Comparison of ENCODE assay signal across 8 mouse cellular contexts in genomic region chr8:123411781-123412327, GRCm38 (mm10). TPM values are rescaled to one million over a fixed set of nuclear protein-coding genes. Genes with fewer than 3 reads are reported as not detected.
DNase-seq lines count a peak whose midpoint lies in the region; ATAC-seq and TF ChIP-seq lines count a peak whose summit lies in the region.

No protein-coding gene starts in this region.

- no peaks in the 10 kb centered on the region for H3K36me3 ChIP-seq in kidney, embryonic 15.5 days
- H3K36me3 ChIP-seq in forebrain, embryonic 13.5 days (ENCODE audit: poor library complexity, severe bottlenecking) = peaks cover 2% of the 10 kb centered on the region
- H3K36me3 ChIP-seq in liver, postnatal 0 days (replicated peaks; ENCODE audit: insufficient read depth, low read length) = no peaks in the 10 kb centered on the region

- no peak overlapping the region for H3K9ac ChIP-seq in kidney, embryonic 15.5 days
- H3K9ac ChIP-seq in forebrain, embryonic 13.5 days = peak overlapping the region; percentile 100
- H3K9ac ChIP-seq in liver, postnatal 0 days (replicated peaks) = no peak overlapping the region

- TF ChIP-seq EP300 in liver, postnatal 0 days (IDR thresholded peaks at IDR 0.05; ENCODE audit: low read depth) = no peak

- DNase-seq in kidney, adult 18-20 months = no peak
- peak; percentile 84 for DNase-seq in R1 (ENCODE audit: low read depth, low spot score)
- DNase-seq in liver, postnatal 0 days = no peak
- no peak for DNase-seq in left cerebral cortex, postnatal 36 days (ENCODE audit: low spot score in 2 of 2)
- DNase-seq in embryo, embryonic 9.5 days (ENCODE audit: extremely low spot score) = no peak
- no peak for DNase-seq in ovary, postnatal 10 days (ENCODE audit: low spot score)

- WGBS in kidney, embryonic 15.5 days = 6% methylated on average over 16 of the region's 16 CpGs
- under 1% methylated on average over 16 of the region's 16 CpGs for WGBS in forebrain, embryonic 13.5 days
- 10% methylated on average over 16 of the region's 16 CpGs for WGBS in liver, postnatal 0 days (ENCODE audit: insufficient replicate concordance)

- no peak for ATAC-seq in kidney, embryonic 15.5 days (replicated peaks; ENCODE audit: low FRiP score)
- peak; percentile 41 for ATAC-seq in forebrain, embryonic 13.5 days
- no peak for ATAC-seq in liver, postnatal 0 days

- peaks cover 29% of the 10 kb centered on the region for H3K4me1 ChIP-seq in kidney, embryonic 15.5 days
- H3K4me1 ChIP-seq in forebrain, embryonic 13.5 days = peaks cover 62% of the 10 kb centered on the region
- H3K4me1 ChIP-seq in liver, postnatal 0 days (ENCODE audit: insufficient read depth) = peaks cover 41% of the 10 kb centered on the region

- H3K4me2 ChIP-seq in kidney, embryonic 15.5 days = peak overlapping the region; percentile 59
- H3K4me2 ChIP-seq in forebrain, embryonic 13.5 days = peak overlapping the region; percentile 93
- H3K4me2 ChIP-seq in liver, postnatal 0 days (ENCODE audit: low read depth, low read length) = peak overlapping the region; percentile 50

- peaks cover 72% of the 10 kb centered on the region for H3K27me3 ChIP-seq in kidney, embryonic 15.5 days
- H3K27me3 ChIP-seq in forebrain, embryonic 13.5 days = no peaks in the 10 kb centered on the region
- peaks cover 54% of the 10 kb centered on the region for H3K27me3 ChIP-seq in liver, postnatal 0 days (ENCODE audit: insufficient read depth, low read length)

- H3K27ac ChIP-seq in kidney, embryonic 15.5 days = no peak overlapping the region
- peak overlapping the region; percentile 98 for H3K27ac ChIP-seq in forebrain, embryonic 13.5 days
- no peak overlapping the region for H3K27ac ChIP-seq in liver, postnatal 0 days (ENCODE audit: low read depth)

- intact Hi-C loops in left cerebral cortex, postnatal 36 days (cut with DNase I) = loop anchor here (2.0 kb wide), 1 partner anchor 31 kb away; no protein-coding TSS in a partner anchor

- H3K9me3 ChIP-seq in kidney, embryonic 15.5 days (replicated peaks) = no peaks in the 10 kb centered on the region
- no peaks in the 10 kb centered on the region for H3K9me3 ChIP-seq in forebrain, embryonic 13.5 days (replicated peaks)
- no peaks in the 10 kb centered on the region for H3K9me3 ChIP-seq in liver, postnatal 0 days (ENCODE audit: low read length)

- no peak for TF ChIP-seq CTCF in liver, postnatal 0 days (IDR thresholded peaks at IDR 0.05; ENCODE audit: low read depth)

- H3K4me3 ChIP-seq in kidney, embryonic 15.5 days (replicated peaks) = peak overlapping the region; percentile 38
- H3K4me3 ChIP-seq in forebrain, embryonic 13.5 days = peak overlapping the region; percentile 94
- H3K4me3 ChIP-seq in liver, postnatal 0 days (ENCODE audit: low read depth, low read length) = peak overlapping the region; percentile 20; the same call in 1 of the 2 replicates

RNA-seq across cellular contexts. Expression of gene Tubb3, which starts 0.6 kb away (rescaled TPM):
- polyA plus RNA-seq in kidney, embryonic 15.5 days (2015; fragmentation: Nextera tagmentation; extraction: Ambion mirVana) = 8.0 and 22.0 TPM in 2 replicates
- polyA plus RNA-seq in forebrain, embryonic 13.5 days (2015; fragmentation: Nextera tagmentation; extraction: Ambion mirVana) = 1,305 and 1,381 TPM in 2 replicates
- polyA plus RNA-seq in liver, postnatal 0 days (2015; fragmentation: Nextera tagmentation; extraction: Ambion mirVana) = 0.20 and 0.24 TPM in 2 replicates
- total RNA-seq in left cerebral cortex, postnatal 36 days (2021) = 100 to 1,000 TPM; 399 to 458 TPM

RNA-seq across cellular contexts. Expression of gene Mc1r, which starts 4.9 kb away (rescaled TPM):
- polyA plus RNA-seq in kidney, embryonic 15.5 days (2015; fragmentation: Nextera tagmentation; extraction: Ambion mirVana) = not detected in 2 replicates
- 0.15 and 0.27 TPM in 2 replicates for polyA plus RNA-seq in forebrain, embryonic 13.5 days (2015; fragmentation: Nextera tagmentation; extraction: Ambion mirVana)
- polyA plus RNA-seq in liver, postnatal 0 days (2015; fragmentation: Nextera tagmentation; extraction: Ambion mirVana) = not detected in 2 replicates
- total RNA-seq in left cerebral cortex, postnatal 36 days (2021) = under 1 TPM in 1 of 2 experiments, not detected in 1; 0.14 TPM

RNA-seq across cellular contexts. Expression of gene Def8, which starts 11.5 kb away (rescaled TPM):
- polyA plus RNA-seq in kidney, embryonic 15.5 days (2015; fragmentation: Nextera tagmentation; extraction: Ambion mirVana) = 34.4 and 39.8 TPM in 2 replicates
- polyA plus RNA-seq in forebrain, embryonic 13.5 days (2015; fragmentation: Nextera tagmentation; extraction: Ambion mirVana) = 38.9 and 41.2 TPM in 2 replicates
- polyA plus RNA-seq in liver, postnatal 0 days (2015; fragmentation: Nextera tagmentation; extraction: Ambion mirVana) = 10.1 and 11.6 TPM in 2 replicates
- 10 to 100 TPM; 62.0 to 64.3 TPM for total RNA-seq in left cerebral cortex, postnatal 36 days (2021)

RNA-seq across cellular contexts. Expression of gene Tcf25, which starts 38.3 kb away (rescaled TPM):
- 157 and 175 TPM in 2 replicates for polyA plus RNA-seq in kidney, embryonic 15.5 days (2015; fragmentation: Nextera tagmentation; extraction: Ambion mirVana)
- 190 and 207 TPM in 2 replicates for polyA plus RNA-seq in forebrain, embryonic 13.5 days (2015; fragmentation: Nextera tagmentation; extraction: Ambion mirVana)
- 54.1 and 54.9 TPM in 2 replicates for polyA plus RNA-seq in liver, postnatal 0 days (2015; fragmentation: Nextera tagmentation; extraction: Ambion mirVana)
- total RNA-seq in left cerebral cortex, postnatal 36 days (2021) = 100 to 1,000 TPM; 543 to 593 TPM

Comparison
In these comparisons a context has a peak if more than half of its experiments do, and no peak if none do; other contexts are left out.
1. H3K4me3 ChIP-seq: peak in every context shown above with its lines; median percentile 94 in forebrain, embryonic 13.5 days; 38 in kidney, embryonic 15.5 days; 20 in liver, postnatal 0 days.
2. RNA of gene Tubb3, which starts 0.6 kb away (polyA plus RNA-seq): 1,305 to 1,381 TPM in forebrain, embryonic 13.5 days; 8.0 to 22.0 TPM in kidney, embryonic 15.5 days and 0.20 to 0.24 TPM in liver, postnatal 0 days; every median in the first group is over 10 times any median in the second.
3. Peak in every context shown above with its lines, with median percentiles within 50 percentile points of each other: H3K4me2 ChIP-seq.